Mouse (Mus musculus) lung, postnatal 0 days (tissue): ENCODE data around the gene Armh3.

ENCODE experiments used
- CTCF ChIP-seq: IDR thresholded peaks from 2 replicates; pipeline ENCODE4 v1.5.1; 2016; ENCODE audit warnings: antibody characterized with exemption, mild to moderate bottlenecking
- EP300 ChIP-seq: IDR thresholded peaks from 2 replicates; pipeline ENCODE4 v1.6.1; 2016; ENCODE audit warnings: antibody characterized with exemption, mild to moderate bottlenecking, control low read depth

- no peak for TF ChIP-seq CTCF
- no peak for TF ChIP-seq EP300
Measured at GRCm38 (mm10) chr19:45911236-45912025, 86.9 kb downstream of the Armh3 start.
